Mouse (Mus musculus) layer of hippocampus, adult 18-20 months (tissue): ENCODE results near the gene Mpv17l2. TPM values are rescaled to one million over a fixed set of nuclear protein-coding genes. Genes with fewer than 3 reads are reported as not detected.

Source experiments
- DNase-seq, 2 experiments: peaks; one replicate each; pipeline ENCODE4 v3.0.0; 2022; ENCODE audit warnings: low spot score in 2 of 2
- total RNA-seq, 2 experiments: library from RNA; stranded (reverse); gene quantifications; 2 replicates each; pipeline ENCODE4 v1.2.3; 2021

Mpv17l2 gene
- total RNA-seq, 2 experiments from 2014 or later, result 34.5 to 41.1 TPM

DNA sequence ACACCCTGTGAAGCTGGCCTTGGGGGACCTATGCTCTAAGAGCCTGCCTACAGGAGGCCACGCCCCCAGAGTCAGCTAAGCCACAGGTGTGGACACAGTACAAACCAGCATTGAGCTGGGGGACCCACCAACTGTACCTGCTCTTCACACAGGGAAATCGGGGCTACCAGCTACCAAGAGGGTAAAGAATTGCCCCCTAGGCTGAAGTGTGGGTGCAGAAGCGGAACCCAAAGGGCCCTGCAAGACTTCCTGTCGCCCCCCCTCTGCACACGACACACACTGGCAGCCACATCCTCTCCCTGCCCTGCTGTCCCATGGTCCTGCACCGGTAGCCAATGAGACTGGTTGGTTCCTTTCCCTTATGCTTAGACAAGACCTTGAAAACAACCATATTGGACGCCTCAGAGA lies 30.6 kb upstream of the Mpv17l2 start:
- peak in 1 of 2 experiments; percentile 58 for DNase-seq

DNA sequence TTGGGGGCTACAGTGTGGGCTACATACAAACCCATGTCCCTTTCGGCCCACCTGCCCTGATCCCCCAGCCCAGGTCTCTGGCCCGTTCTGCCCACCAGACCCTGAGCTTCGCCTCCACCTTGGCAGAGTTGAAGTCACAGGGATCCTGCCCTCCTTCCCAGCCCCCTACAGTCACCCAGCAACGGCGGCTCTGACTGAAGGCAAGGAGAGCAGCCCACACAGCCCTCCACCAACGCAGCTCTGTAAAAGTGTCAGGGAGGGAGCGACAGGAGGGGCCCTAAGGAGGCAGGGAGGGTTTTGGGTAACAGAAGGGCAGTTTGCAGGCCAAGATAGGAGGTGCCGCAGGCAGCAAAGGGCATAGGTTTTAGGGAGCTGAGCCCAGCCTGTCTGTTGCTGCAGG lies 30.1 kb upstream of the Mpv17l2 start:
- peak; percentile 54 to 70 for DNase-seq

DNA sequence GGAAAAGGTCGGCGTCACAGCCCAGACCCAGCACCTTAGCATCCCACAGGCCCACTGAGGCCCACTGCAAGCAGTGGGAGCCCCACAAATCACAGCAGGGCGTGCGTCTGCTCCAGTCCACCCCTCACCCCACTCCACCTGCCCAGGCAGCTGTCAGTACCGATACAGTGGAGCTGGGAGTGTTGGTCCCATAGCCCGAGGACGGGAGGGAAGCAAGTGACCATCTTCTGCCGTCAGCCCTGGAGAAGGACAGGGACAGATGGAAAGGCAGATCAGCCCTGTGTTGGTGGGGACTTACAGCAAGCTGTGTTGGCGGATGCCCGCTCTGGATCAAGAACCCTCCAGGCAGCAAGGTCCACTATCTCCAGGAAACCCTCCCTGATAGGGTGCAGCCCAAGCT lies 28.3 kb upstream of the Mpv17l2 start:
- no peak for DNase-seq

DNA sequence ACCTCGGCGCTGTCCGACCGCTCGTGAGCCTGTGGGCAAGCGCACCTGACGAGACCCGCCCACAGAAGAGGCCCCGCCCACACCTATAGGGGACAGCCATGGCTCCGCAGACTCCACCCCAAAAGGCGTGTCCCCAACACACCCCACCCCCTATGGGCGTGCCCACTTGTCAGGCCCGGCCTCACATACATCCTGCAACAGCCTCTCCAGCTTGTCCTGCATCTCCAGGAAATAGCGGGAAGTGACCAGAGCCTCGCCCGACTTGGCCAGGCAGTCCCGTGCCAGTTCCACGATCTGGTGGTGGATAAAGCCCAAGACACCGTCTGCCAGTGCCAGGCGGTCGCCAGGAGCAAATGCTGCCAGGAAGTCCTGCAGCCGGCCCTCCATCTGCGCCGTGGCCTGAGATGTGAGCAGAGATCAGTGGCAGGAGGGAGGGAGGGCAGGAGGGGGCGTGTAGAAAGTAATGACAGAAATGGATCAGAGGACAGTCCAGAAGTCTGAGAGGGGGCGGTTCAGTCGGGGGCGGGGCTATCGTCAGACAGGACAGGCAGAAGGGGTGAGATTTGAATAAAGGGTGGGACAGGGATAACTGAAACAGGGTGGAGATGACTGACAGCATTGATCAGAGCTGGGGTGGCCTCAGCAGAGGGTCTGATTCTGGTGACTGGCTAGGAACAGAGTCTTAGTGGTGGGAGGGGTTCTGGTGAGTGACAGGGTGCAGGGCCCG lies 27.4 kb upstream of the Mpv17l2 start:
- no peak for DNase-seq

DNA sequence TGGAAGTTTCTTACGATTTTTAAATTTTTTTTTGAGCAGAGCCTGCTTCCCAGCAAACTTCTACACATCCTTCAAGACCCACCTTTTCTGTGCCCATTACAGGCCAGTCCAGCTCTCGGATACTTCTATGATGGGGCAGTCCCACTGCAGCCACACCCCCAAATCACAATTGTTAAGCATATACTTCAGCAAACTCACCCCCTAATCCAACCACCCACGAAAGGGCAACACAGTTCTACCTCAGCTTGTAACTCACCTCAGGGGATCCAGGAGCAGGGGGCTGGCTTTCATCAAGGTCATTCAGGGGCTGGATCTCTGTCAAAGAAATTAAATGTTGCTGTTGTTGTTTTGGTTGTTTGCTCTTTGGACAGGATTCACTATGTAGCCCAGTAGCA lies 26.3 kb upstream of the Mpv17l2 start:
- DNase-seq, result no peak

DNA sequence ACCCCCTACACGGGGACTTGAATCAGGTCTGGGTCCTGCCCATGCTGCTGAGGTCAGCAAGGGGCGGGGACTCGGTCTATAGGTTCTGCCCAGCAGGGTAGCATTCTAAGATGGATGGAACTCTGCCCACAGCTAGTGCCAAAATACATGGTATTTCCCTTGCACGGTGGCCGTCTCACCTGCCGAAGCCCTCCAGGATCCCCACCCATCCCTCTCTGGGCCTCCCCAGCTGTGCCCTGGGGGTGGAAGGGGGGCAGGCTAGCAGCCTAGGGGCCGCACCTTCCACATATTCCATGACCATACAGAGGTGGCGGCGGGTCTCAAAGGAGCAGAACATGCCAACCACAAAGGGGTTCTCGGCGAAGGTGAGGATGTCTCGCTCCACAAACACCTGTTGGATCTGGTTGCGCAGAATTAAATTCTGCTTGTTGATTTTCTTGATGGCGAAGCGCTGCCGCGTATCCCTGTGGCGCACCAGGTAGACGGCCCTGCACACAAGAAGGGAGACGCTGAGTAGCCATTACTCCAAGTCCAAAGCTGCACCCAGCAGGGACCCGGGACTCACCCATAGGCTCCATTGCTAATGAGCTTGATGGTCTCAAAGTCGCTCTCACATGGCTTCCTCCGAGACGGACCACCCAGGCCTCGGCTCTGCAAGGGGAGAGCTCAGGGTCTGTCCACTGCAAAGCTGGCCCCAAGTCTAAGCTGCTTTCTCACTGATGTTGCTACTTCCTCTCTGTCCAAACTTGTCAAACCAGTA lies 25.7 kb upstream of the Mpv17l2 start:
- no peak for DNase-seq

DNA sequence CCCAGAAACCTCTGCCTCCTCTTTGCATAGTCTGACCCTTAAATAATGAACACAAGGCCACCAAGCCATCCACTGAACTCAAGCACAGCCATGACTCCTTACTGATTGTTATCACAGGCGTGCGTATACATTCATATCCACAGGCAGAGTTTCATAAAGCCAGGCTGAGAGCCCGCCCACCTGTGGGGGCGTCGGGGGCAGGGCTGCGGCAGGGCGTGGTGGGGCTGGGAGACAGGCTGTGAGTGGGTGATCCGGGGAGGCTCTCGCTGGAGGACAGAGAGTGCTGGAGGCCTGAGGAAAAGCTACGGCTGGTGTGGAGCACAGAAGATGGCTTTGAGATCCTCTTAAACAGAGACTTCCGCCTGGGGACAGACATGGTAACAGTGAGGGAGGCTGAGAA lies 19.3 kb upstream of the Mpv17l2 start:
- no peak for DNase-seq

DNA sequence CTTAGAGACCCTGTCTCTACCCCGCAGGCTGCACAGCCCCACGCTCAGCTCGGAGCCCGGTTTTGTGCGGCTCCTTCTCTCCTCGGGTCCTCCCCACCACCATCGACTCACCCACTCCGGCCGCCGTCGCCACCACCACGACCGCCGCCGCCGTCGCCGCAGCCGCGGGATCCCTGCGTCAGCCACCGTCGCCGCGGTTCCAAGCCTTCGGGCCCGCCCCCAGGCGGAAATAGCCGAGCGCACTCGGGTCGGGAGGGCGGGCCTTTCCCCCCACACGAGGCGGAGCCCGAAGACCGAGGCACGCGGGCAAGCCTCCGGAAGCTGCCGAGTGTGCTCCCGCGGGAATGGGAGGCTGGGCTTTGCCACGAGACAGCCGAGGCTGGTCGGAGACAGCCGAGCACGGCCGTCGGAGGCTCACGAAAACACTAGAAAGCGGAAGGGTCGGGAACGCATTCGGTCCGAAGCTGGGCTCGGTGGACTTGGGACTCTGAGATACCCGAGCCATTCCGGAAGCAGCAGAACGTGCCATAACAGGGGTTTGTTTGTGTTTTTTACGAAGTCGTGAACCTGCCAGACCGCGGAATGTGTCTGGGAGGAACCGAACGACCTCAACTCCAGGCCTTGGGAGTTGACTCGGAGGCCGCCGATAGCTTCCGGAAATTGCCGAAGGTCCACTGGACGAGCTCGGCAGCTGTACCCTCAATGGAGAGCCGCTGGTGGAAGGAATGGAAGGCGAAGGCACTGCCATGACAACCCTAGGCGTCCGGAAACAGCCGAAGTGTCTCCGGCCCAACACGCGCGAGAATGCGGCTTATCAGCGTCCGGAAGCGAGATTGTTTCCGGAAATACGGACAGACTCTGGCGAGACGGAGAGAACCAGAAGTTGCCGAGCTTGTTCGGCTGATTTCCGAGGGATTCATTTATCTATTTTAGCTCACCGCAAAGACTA lies 16.0 kb upstream of the Mpv17l2 start, which contains the start of gene Pik3r2:
TSS of gene Pik3r2 (minus strand) at position 218 of the 949 bp plus-strand sequence.
- peak; percentile 98 for DNase-seq

DNA sequence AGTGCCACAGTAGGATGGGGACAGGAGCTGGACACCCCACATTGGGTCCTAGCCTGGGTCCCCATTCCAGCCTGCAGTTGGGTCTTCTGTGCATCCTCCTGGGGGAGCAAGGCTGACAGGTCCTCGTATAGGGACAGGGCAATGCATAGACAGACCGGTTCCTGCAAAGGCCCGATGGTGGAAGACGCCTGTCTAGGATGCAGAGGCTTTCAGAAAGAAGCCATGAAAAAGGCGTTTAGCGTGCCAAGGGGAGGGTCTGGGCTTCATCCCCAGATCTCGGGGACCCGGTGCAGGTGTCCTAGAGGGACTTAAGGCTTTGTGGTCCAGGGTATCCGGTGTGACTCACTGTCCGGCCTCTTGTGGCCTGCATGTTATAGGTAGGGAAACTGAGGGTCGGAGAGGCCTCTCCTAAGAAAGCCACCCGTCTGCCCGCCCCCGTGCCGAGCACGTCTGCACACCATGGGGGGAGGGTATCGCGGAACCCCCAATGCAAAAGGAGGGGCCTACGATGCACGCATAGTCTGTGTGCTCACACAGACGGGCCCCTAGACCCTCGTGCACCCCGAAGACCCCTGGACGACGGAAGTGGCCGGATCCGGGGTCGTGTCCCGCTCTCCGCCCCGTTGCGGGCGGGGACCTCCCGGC lies 15.2 kb upstream of the Mpv17l2 start:
- DNase-seq, result no peak

DNA sequence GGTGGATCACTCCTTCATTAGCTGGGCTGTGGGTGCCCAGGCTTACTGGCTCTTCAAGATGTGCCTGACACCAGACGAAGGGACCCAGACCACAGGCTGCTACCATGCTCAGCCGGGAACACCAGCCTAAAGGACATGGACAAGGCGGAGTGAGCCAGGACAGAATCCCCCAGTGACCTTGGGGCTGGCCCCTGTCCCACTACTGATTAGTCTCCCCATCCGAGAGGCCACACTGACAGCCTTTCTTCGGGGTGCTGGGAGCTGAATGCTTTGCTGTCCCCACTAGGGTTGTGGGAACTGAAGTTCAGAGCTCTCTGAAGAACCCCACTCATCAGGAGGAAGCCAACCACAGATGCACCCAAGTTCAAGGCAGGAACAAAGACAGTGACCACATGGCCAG lies 14.5 kb upstream of the Mpv17l2 start:
- DNase-seq, result no peak

DNA sequence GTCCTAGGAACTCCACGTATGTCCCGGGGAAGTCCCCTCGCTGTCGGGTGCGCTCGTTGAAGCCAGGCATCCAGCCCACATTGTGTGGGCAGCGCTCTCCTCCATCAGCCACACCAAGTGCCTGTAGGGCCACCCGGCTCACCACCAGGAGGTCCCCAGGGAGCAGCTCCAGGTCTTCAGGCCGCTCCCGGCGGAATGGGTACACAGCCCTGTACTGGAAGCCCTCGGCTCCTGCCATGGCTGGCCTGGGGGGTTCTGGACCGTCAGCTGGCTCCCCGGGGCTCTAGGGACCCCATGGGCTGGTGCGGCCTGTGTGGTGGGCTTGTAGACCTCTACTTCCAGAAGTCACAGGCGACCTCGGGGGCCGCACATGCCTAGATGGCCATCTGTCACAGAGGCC lies 14.0 kb upstream of the Mpv17l2 start:
- DNase-seq, result no peak

DNA sequence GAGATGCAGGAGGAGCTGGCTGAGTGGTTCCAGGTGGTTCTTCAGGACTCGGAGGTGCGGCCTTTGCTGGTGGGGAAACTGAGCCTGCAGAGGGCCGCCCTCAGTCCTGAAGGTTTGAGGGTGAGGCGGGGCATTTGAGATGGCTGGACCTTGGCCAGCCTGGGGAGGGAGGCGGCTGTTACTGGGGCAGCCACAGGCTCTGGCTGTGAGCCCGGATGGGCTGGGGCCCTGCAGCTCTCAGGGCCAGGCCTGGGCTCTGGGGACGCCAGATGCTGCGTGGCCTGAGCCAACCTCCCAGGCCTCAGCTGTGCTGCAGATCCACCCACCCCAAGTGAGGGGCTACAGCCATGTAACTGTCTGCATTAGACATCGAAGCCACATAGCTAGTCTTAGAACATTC lies 13.1 kb upstream of the Mpv17l2 start:
- peak; percentile 62 to 78 for DNase-seq

DNA sequence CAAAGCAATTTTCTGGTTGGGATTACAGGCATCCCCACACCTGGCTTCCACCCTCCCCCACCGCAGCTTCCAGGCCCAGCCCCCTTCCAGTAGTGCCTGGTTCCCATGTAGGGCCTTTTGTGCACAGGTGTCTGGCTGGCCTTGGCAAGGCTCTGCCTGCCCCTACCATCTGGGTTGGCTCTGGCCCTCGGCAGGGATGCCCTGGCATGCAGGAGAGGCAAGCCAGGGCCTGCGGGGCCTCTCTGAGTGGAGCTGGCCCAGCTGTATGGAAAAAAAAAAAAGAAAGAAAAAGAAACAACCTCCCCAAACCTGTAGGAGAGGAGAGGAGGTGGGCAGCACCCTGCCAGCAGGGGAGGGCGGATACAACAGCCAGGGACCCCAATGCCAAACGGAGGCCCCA lies 12.7 kb upstream of the Mpv17l2 start:
- no peak for DNase-seq

DNA sequence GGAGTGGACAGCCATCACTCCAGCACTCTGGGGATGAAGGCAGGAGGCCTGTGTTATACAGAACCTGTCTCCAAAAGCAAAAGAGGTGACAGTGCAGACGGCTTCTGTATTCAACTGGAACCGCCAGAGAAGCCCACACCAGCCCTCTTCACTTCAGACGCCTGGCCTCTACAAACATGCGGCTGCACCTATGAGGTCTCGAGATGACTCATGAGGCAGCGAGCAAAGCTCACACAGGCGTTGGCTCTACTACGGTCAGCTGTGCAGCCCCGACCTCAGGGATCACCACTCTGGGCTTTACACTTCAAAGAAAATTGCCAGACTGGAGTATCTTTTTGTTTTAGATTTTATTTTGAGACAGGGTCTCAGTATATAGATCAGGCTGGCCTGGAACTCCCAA lies 12.1 kb upstream of the Mpv17l2 start:
- no peak for DNase-seq

DNA sequence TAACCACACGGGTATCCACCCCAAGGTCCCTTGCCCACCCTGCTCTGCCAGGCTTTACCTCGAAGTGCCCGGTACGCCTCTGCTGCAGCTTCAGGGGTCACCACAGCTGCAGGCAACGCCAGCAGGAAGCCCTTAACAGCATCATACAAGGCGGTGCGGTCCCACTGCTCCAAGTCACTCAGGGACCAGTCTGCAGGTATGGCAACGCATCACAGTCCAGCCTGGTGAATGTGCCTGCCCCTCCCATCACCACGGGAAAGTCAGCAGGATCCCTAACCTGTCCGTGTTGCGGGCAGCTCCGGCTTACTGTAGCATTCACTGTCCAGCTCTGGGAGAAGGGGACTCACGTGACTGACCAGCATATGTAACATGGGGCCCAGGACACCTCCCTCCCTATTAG lies 11.3 kb upstream of the Mpv17l2 start:
- DNase-seq, result no peak

DNA sequence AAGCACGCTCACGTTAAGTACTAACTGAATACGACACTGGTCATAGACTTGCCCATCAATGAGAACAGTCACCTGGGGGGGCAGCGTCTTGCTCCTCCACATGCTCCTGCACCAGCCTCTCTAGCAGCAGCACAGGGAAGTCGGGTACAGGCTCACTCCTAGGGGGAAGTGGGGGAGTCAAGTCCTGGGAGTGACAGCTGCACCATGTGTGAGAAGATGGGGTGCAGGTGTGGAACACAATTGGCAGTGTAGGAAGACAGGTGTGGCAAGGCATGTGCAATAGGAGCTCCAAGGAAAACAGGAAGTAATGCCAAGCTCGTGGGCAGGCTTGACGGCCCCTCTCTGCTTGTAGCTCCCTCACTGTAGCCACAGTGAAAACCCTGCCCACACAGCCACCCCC lies 10.5 kb upstream of the Mpv17l2 start:
- no peak for DNase-seq

DNA sequence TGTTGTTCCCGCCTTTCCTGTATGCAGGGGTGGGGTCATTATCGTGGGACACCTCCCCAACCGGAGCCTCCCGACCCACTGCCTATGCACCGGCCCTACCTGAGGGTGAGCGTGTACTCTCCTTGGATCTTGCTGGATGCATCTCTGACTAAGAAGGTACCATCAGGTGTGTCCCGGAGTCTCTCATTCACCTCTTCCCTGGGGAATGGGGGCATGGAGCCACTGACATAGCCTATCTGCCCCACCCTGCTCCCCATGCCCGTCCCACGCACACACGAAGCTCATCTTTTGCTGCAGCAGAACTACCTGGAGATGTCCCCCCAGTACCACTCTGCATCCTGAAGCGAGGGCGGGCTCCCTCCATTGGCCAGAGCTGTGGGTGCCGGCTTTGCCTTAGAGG lies 10.0 kb upstream of the Mpv17l2 start:
- no peak for DNase-seq

DNA sequence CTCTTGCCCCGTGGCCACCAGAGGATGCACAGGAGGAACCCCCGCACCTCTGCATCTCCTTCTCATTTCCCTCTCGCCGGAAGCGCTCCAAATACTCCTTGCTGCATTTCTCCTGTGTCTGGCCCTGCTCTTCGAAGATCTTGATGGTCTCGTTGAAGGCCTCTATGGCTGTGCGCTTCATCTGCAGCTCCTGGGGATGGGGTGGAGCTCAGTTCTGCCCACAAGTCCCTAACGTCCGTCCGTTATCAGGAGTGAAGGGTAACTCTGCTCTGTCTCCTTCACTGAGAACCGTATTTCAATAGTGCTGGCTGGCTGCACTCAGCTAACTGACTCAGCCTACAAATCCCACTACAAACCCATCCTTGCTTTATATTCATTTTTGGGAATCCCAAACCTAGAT lies 9.1 kb upstream of the Mpv17l2 start:
- DNase-seq, result no peak

DNA sequence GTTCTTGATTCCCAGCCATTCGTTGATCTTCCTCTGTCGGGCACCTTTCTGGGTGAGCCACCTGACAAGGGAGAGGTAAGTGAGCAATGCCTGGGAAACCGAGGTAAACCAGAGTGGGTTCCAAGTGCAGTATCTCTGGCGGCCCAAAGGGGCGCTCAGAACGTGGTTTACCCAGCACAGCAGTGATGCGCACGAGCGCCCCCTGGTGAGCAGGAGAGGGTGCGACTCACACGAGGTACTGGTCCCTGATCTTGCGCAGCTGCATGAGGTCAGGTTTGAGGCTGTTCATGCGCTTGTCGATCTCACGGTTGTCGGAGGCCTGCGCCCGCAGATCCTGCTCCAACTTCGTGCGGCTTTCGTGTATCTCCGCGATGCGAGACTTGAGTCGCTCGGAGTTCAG lies 8.6 kb upstream of the Mpv17l2 start:
- peak; percentile 91 to 97 for DNase-seq

DNA sequence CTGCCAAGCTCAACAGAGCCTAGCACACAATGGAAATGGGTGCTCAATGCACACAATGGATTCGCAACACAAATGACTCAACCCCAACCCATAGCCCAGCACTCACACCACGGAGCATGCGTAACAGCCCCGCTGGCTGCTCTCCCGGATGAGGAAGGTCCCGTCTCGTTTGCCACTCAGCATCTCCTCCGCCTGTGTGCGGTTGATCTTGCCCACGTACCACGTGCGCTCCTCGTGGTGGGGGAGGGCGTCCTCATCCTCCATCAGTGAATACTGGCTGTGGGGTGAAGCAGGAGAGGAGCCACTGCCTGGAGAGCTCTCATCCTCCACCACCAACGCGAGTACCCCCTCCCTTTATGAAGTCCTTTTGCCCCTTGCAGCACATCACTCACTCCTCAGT lies 8.2 kb upstream of the Mpv17l2 start:
- DNase-seq, result no peak

DNA sequence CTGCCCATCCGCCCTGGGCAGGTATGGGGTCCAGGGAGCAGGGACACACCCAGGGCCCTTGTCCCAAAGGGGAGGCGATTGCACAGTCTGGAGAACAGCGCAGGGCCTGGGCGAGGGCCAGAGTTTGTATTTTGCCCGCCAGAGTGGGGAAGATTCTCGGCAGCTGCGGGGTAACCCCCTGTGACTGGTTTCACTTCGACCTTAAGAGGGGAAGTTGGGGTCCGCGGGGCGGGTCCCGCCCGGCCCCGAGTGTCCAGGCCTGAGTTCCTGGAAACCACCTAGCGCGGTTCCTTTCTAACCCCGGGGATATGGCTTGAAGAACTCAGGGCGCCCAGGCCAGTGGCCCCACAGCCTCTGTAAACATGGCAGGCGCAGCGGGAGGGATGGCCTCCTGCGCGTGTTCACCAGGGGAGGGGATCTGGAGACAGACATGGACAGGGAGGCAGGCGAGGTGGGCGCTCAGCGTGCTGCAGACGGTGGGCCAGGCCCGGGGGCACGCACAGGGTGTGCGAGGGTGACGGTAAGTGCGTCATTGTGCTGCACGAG lies 7.6 kb upstream of the Mpv17l2 start:
- DNase-seq, result no peak
